Mouse (Mus musculus): ENCODE measurements around the gene Ddx3x. TPM values are rescaled to one million over a fixed set of nuclear protein-coding genes. Genes with fewer than 3 reads are reported as not detected.
"Not testable (repeated sequence)": the region's sequence is repeated elsewhere in the genome, so short reads cannot be mapped to it uniquely, and the experiment has no call there.

The Ddx3x gene
- 156 and 178 TPM in 2 replicates for polyA plus RNA-seq (2016; fragmentation: Nextera tagmentation; extraction: Ambion mirVana)

DNA sequence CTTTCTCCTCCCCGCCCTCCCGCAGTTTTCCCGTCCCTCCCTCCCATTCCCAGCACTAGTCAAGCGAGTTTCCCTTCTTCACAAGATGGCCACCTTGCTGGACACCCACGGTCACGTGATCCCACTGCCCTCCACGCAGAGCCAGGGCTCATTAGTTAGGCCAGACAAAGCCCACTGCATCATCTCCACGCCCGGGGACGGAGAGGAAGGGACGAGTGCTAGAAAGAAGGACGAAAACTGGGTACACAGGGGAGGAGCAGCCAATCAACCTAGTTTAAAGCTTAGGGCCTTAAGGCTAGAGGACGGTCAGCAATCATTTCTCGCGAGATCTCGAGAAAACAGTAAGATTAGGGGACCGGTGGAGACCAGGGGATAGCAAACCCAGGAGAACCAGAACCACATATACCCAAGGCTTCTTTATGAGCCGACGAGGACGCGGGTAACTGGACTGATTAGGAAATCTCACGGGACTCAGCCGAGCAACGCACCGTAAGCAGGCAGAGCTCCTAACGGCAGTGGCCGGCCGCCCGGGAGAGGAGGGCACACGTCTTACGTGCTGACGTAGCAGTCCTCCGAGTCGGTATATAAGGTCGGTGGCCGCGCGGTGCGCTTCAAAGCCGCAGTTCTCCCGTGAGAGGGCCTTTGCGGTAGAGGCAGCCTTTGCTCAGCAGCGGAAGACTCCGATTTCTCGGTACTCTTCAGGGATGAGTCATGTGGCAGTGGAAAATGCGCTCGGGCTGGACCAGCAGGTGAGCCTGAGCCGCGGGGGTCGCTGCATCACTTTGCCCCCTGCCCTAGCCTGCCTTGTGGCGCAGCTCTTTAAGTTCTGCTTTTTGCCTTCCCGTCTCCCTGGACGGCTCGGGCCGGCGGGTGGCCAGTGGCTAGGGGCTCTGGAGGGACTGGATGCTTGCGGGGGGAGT is at the start of gene Ddx3x:
Gene Ddx3x (plus strand): TSS at position 562 of the 920 bp plus-strand sequence.
- Histone ChIP-seq H3K4me3 (peak within 1 kb of the TSS; percentile 85), H3K36me3 (peaks cover 27% of the 10 kb centered on the region), H3K4me1 (peaks cover 7% of the 10 kb centered on the region; the same call in 1 of the 2 replicates), H3K27me3 (ENCODE audit: low read depth, poor library complexity, severe bottlenecking) (peaks cover 27% of the 10 kb centered on the region), H3K27ac (peak within 1 kb of the TSS; percentile 99), H3K9me3 (replicated peaks) (no peaks in the 10 kb centered on the region)
- under 1% methylated on average over 55 of the region's 57 CpGs for WGBS
- peak; percentile 92 for DNase-seq (ENCODE audit: low spot score)

DNA sequence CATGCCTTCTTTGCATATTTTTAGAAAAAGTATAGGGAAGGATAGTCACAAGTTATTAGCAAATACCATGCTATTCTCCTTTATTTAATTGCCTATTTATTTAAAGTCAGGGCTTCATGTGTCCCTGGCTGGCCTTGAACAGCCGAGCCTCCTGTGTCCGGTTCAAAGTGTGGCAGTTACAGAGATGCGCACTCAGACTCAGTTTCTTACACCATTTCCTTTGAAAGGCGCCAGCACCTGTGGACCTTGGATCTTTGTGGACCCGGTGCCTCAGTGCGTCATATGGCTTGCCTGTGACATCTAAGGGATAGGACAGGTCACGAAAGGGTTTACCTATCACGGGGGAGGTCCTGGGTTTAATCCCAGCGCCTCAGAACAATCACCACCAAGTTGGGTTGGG is 49.5 kb upstream of the Ddx3x start:
- peak overlapping the region; percentile 85 for H3K27ac ChIP-seq
- H3K36me3 ChIP-seq, result no peaks in the 10 kb centered on the region
- no peak for DNase-seq (ENCODE audit: low spot score)
- WGBS, result 35% methylated on average over 9 of the region's 9 CpGs
- H3K27me3 ChIP-seq (ENCODE audit: low read depth, poor library complexity, severe bottlenecking), result peaks cover 76% of the 10 kb centered on the region
- H3K4me1 ChIP-seq, result peaks cover 9% of the 10 kb centered on the region
- no peaks in the 10 kb centered on the region for H3K9me3 ChIP-seq (replicated peaks)
- peak overlapping the region; percentile 35 for H3K4me3 ChIP-seq

DNA sequence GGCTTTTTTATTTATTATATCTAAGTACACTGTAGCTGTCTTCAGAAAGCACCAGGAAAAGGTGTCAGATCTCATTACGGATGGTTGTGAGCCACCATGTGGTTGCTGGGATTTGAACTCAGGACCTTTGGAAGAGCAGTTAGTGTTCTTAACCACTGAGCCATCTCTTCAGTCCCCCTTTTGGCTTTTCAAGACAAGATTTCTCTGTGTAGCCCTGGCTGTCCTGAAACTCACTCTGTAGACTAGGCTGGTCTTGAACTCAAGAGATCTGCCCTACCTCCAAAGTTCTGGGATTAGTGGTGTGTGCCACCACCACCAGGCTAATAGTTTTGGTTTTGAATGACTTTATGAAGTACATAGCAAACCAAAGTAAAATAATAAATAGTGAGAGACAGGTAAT is 47.9 kb upstream of the Ddx3x start:
- Histone ChIP-seq H3K4me1 (peaks cover 13% of the 10 kb centered on the region), H3K27me3 (ENCODE audit: low read depth, poor library complexity, severe bottlenecking) (peaks cover 72% of the 10 kb centered on the region)
- not testable (repeated sequence) for DNase-seq (ENCODE audit: low spot score); H3K4me3 ChIP-seq; H3K27ac ChIP-seq; H3K9me3 ChIP-seq (replicated peaks); H3K36me3 ChIP-seq
- WGBS, result 87% methylated on average over 1 of the region's 1 CpGs

- DNase-seq (ENCODE audit: low spot score), result no peak
- peaks cover 13% of the 10 kb centered on the region for H3K4me1 ChIP-seq
- H3K4me3 ChIP-seq, result no peak overlapping the region
- H3K27ac ChIP-seq, result no peak overlapping the region
- 75% methylated on average over 2 of the region's 2 CpGs for WGBS
- H3K27me3 ChIP-seq (ENCODE audit: low read depth, poor library complexity, severe bottlenecking), result peaks cover 80% of the 10 kb centered on the region
- no peaks in the 10 kb centered on the region for H3K36me3 ChIP-seq
- no peaks in the 10 kb centered on the region for H3K9me3 ChIP-seq (replicated peaks)
These were observed 47.1 kb upstream of the Ddx3x start for GRCm38 (mm10) chrX:13233631-13234030.

- H3K9me3 ChIP-seq (replicated peaks), result no peaks in the 10 kb centered on the region
- no peak overlapping the region for H3K4me3 ChIP-seq
- H3K4me1 ChIP-seq, result peaks cover 13% of the 10 kb centered on the region
- no peaks in the 10 kb centered on the region for H3K36me3 ChIP-seq
- peak overlapping the region; percentile 80 for H3K27ac ChIP-seq
- no peak for DNase-seq (ENCODE audit: low spot score)
- 37% methylated on average over 4 of the region's 4 CpGs for WGBS
- H3K27me3 ChIP-seq (ENCODE audit: low read depth, poor library complexity, severe bottlenecking), result peaks cover 88% of the 10 kb centered on the region
These were observed 46.1 kb upstream of the Ddx3x start for GRCm38 (mm10) chrX:13234709-13235108.

DNA sequence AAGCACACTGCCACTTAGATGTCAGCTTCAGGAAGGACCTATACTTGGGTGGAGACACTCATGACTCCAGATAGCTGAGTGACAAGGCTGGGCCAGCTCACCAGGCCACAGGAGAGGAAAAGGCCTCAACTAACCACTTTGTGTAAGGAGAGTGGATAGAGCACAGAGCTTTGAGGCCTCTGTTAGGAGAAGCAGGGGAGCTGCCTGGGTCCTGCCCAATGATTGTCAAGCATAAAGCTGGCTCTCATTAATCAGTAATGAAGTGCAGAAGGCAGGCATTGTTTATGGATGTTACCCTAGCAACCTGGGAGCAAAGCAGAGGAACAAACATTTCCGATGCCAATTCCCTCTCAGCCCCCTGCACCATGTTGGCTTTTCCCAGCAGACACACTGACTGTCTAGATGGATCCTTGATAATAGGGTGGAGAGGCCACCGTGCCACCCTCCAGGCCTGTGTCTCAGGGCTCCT is 44.6 kb upstream of the Ddx3x start:
- Histone ChIP-seq H3K4me1 (peaks cover 23% of the 10 kb centered on the region), H3K4me3 (no peak overlapping the region), H3K36me3 (no peaks in the 10 kb centered on the region), H3K9me3 (replicated peaks) (no peaks in the 10 kb centered on the region), H3K27me3 (ENCODE audit: low read depth, poor library complexity, severe bottlenecking) (peaks cover 88% of the 10 kb centered on the region), H3K27ac (peak overlapping the region; percentile 80)
- 44% methylated on average over 2 of the region's 2 CpGs for WGBS
- peak; percentile 36 for DNase-seq (ENCODE audit: low spot score)

DNA sequence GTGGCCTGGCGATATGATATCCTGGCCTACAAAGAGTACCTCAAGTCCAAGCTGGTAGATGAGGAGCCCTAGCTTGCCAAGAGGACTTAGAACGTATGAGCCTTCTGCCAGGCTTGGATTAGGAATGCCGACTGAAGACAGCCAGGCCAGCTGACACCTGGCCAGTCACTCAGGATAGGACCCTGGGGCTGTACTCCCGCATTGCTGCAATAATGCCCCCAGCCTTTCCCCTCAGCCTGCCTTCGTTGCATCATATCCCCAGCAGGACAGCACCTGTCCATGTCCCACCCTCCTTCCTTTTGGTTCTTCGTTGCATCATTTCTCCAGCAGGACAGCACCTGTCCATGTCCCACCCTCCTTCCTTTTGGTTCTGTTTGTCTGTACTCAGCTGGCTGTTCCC is 41.3 kb upstream of the Ddx3x start:
- WGBS, result 89% methylated on average over 6 of the region's 6 CpGs

DNA sequence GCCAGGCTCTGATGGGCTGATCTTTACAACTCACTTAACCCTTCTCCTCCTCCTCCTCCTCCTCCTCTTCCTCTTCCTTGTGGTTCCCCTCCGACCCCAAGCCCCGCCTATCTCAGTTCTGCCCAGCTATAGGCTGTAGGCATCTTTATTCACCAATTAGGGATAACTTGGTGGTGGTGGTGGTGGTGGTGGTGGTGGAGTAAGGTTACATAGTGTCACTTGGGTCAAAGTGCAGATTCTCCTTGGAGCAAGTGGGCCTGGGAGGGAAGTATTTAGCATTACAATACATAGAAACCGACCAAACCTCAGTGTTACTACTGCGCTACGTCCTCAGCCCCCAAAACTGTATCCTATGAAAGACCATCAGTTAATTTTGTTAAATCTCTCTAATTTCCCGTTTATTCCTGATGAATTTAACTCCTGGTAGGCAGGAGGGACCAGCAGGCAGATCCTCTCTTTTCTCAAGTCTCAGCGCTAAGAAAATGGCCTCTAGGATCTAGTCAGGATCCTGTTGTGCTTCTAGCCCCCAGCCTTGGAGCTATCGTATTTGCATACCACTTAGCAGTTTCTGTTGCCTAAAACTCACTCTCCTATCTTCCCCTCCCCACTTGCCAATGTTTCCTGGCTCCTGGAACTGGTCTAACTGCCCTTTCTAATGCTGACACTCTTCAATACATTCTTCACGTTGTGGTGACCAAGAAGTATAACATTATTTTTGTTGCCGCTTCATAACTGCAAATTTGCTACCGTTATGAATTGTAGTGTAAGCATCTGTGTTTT is 39.9 kb upstream of the Ddx3x start:
- H3K9me3 ChIP-seq (replicated peaks), result no peaks in the 10 kb centered on the region
- peak overlapping the region; percentile 94 for H3K27ac ChIP-seq
- H3K4me3 ChIP-seq, result peak overlapping the region; percentile 51; the same call in 1 of the 2 replicates
- WGBS, result 16% methylated on average over 11 of the region's 11 CpGs
- H3K27me3 ChIP-seq (ENCODE audit: low read depth, poor library complexity, severe bottlenecking), result peaks cover 92% of the 10 kb centered on the region
- H3K4me1 ChIP-seq, result peaks cover 28% of the 10 kb centered on the region
- no peak for DNase-seq (ENCODE audit: low spot score)
- H3K36me3 ChIP-seq, result no peaks in the 10 kb centered on the region

More for the DNA sequence above, 41.3 kb upstream of the Ddx3x start:
- Histone ChIP-seq H3K9me3 (replicated peaks) (no peaks in the 10 kb centered on the region), H3K27ac (no peak overlapping the region), H3K27me3 (ENCODE audit: low read depth, poor library complexity, severe bottlenecking) (peaks cover 92% of the 10 kb centered on the region), H3K4me3 (no peak overlapping the region), H3K4me1 (peaks cover 28% of the 10 kb centered on the region), H3K36me3 (no peaks in the 10 kb centered on the region)
- DNase-seq (ENCODE audit: low spot score), result no peak

DNA sequence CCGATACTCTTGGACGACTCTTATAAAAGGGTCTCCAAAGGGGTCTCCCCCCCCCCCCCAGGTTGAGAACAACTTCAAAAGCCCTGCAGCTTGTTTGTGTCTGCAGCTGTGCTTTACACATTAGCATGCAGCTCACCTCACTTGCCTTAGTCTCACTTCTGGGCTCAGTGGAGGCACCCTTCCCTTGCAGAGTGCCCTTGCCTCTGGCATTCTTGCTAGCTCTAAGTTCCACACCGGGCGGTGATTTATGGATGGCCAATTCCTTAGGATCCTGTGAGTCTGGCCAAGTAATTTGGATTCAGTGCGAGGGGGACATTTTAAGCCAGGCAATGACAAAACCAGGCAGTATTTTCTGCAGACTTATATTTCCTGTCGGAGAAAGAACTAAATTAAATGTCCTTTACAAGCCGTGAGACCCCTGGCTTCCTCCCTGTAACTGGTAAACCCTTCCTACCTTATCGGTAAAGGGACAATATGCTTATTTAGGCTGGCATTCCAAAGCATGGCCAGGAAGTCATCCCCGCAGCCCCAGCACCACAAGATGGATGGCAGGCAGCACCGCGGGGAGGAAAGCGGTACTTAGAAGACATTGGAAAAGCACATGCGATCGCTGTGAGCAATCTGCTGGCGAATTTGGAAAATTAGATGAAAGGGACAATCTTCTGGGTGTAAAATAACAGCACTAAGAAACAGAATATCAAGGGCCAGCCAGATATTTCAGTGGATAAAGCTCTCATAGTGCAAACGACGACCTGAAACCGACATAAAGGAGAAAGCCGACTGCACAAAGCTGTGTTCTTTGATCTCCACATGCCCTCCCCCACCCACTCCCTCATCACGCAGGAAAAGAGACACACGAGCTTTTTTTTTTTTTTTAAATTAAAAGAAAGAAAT is 39.1 kb upstream of the Ddx3x start:
- 11% methylated on average over 21 of the region's 21 CpGs for WGBS
- Histone ChIP-seq H3K4me3 (peak overlapping the region; percentile 51), H3K9me3 (replicated peaks) (no peaks in the 10 kb centered on the region), H3K36me3 (no peaks in the 10 kb centered on the region), H3K4me1 (peaks cover 19% of the 10 kb centered on the region), H3K27ac (peak overlapping the region; percentile 94), H3K27me3 (ENCODE audit: low read depth, poor library complexity, severe bottlenecking) (peaks cover 92% of the 10 kb centered on the region)
- DNase-seq (ENCODE audit: low spot score), result peak; percentile 54

DNA sequence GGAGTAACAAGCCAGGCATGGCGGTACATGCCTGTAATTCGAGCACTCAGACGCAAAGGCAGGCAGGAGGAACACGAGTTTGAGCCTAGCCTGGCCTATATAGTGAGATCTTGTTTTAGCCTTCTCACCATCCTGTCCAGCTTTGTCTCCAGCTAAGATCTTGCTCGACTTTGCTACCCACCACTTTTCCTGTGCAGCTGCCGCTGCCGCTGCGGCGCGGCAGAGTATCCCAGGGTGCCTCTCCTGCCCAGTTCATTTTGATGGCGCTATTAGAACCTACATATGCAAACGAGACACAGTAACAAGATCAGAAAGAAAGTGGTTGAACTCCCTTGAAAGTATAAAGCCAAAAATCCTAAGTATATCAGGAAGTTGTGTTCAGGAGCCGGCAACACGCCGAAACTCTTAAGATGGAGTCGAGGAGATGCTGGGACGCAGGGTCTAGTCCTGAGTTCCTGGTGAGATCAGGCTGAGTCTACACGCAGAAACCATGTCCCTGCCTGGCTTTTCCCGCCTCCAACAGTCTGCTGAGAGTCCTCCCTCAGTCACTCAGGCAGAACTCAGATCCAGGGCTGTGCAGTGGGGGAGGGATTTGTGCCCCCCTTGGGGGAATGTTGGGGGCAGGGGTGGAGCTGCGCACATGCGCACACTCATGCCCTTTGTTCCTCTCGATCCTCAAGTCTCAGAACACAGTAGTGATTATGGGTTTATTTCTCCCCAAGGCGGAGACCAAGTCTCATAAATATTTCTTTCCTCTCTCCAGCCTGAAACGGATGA is 38.3 kb upstream of the Ddx3x start:
- peak overlapping the region; percentile 94 for H3K27ac ChIP-seq
- H3K4me3 ChIP-seq, result peak overlapping the region; percentile 51
- DNase-seq (ENCODE audit: low spot score), result peak; percentile 82
- H3K4me1 ChIP-seq, result peaks cover 19% of the 10 kb centered on the region
- H3K27me3 ChIP-seq (ENCODE audit: low read depth, poor library complexity, severe bottlenecking), result peaks cover 98% of the 10 kb centered on the region
- 14% methylated on average over 24 of the region's 24 CpGs for WGBS
- H3K36me3 ChIP-seq, result no peaks in the 10 kb centered on the region
- H3K9me3 ChIP-seq (replicated peaks), result no peaks in the 10 kb centered on the region

DNA sequence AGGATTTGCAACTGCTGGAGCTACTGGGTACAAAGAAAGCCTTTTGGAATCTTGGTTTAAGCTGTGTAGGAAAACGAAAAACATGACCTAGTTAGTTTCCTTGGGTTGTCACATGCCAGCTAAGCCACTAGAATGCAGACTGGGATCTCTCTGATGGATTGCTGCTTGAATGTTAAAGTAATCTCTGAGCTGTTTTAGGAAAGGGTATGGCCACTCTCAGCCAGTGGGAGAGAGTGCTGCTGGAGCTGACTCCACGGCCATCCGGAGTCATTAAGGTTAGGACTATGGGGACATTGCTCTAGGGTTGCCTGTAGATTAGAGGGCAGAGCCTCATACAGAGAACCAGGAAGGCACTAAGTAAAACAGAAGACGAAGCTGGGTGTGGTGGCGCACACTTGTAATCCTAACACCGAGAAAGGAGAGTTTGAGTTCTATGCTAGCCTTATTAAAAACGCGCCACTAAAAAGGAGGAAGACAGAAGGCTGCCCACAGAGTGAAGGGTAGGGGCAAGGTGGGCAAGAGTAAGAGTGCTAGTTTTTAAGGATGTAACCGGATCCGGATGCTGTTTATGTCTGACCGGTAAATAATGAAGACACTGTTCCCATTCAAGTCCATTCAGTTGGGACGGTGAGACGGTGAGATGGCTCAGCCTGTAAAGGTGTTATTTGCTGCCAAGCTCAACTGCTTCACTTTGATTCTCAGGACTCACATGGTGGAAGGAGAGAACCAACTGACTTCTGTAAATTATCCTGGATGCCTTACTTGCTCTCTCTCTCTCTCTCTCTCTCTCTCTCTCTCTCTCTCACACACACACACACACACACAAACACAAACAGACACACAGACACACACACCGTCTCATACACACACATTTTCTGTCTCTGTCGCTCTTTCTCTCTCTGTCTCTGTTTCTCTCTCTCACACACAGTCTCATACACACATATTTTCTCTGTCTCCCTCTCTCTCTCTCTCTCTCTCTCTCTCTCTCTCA is 37.3 kb upstream of the Ddx3x start:
- Histone ChIP-seq H3K36me3 (no peaks in the 10 kb centered on the region), H3K27ac (peak overlapping the region; percentile 94), H3K4me1 (peaks cover 19% of the 10 kb centered on the region), H3K4me3 (peak overlapping the region; percentile 51), H3K27me3 (ENCODE audit: low read depth, poor library complexity, severe bottlenecking) (peaks cover 96% of the 10 kb centered on the region), H3K9me3 (replicated peaks) (no peaks in the 10 kb centered on the region)
- 21% methylated on average over 15 of the region's 15 CpGs for WGBS
- peak; percentile 31 for DNase-seq (ENCODE audit: low spot score)
